Mouse (Mus musculus) G1E (cell line): ENCODE data around the gene Map2k5. TPM values are rescaled to one million over a fixed set of nuclear protein-coding genes. Genes with fewer than 3 reads are reported as not detected.

Experiments
- ATAC-seq: 2 replicates; pipeline ENCODE4 v1.8.0; 2016; ENCODE audit warnings: mild to moderate bottlenecking; ENCODE audit not compliant: insufficient number of reproducible peaks, poor library complexity, low FRiP score, severe bottlenecking; ENCODE audit errors: extremely low read depth
- DNase-seq: peaks from one replicate; pipeline ENCODE4 v3.0.0; 2012; ENCODE audit warnings: low spot score
- H3K27me3 ChIP-seq: 2 replicates; pipeline ENCODE4 v1.6.1; 2012; ENCODE audit warnings: mild to moderate bottlenecking, low read length, inconsistent platforms; ENCODE audit not compliant: insufficient read depth
- H3K36me3 ChIP-seq: replicated peaks from 2 replicates; pipeline ENCODE3; 2012; ENCODE audit warnings: mild to moderate bottlenecking, inconsistent platforms
- H3K4me1 ChIP-seq: 2 replicates; pipeline ENCODE4 v1.6.1; 2012; ENCODE audit warnings: low read depth, low read length, inconsistent platforms, mixed read lengths; ENCODE audit not compliant: insufficient read depth
- H3K4me3 ChIP-seq: 2 replicates; pipeline ENCODE4 v1.5.1; 2012; ENCODE audit warnings: low read depth, mild to moderate bottlenecking, inconsistent platforms, low read length, moderate library complexity, mixed read lengths
- H3K9me3 ChIP-seq: replicated peaks from 2 replicates; pipeline ENCODE4 v1.6.1; 2012; ENCODE audit warnings: inconsistent platforms
- CTCF ChIP-seq: IDR thresholded peaks from 2 replicates; pipeline ENCODE4 v1.5.1; 2012; ENCODE audit warnings: low read depth, low read length, inconsistent platforms, mixed read lengths
- GATA1 ChIP-seq: IDR thresholded peaks from 2 replicates; pipeline ENCODE4 v1.6.1; 2012; ENCODE audit warnings: borderline replicate concordance, low read length, inconsistent platforms, mixed read lengths
- GATA2 ChIP-seq: IDR thresholded peaks from 2 replicates; pipeline ENCODE4 v1.6.1; 2012; ENCODE audit warnings: low read depth, low read length, inconsistent platforms, borderline replicate concordance
- POLR2AphosphoS5 ChIP-seq: IDR thresholded peaks from 2 replicates; pipeline ENCODE4 v1.6.1; 2012; ENCODE audit warnings: low read depth, low read length, inconsistent platforms; ENCODE audit not compliant: insufficient replicate concordance
- TAL1 ChIP-seq: conservative IDR thresholded peaks from 2 replicates; pipeline ENCODE4 v1.6.1; 2012; ENCODE audit warnings: low read depth, low read length, inconsistent platforms, mixed read lengths
- polyA plus RNA-seq: library from polyadenylated mRNA; stranded (reverse); fragments of >175 nt; gene quantifications from 2 replicates; pipeline ENCODE4 v1.2.3, GENCODE M21; 2012
- total RNA-seq, 2 experiments: library from RNA; stranded (forward) in 1 of 2; stranded (reverse) in 1 of 2; fragments of 200-1000 nt in 1 of 2; fragments of >200 nt in 1 of 2; fragmentation: Nextera tagmentation in 1 of 2; gene quantifications; 2 replicates each; pipeline ENCODE4 v1.2.3; 2014 to 2017

Map2k5 gene
- 27.5 and 32.4 TPM in 2 replicates for total RNA-seq (2014; fragmentation: Nextera tagmentation)
- 17.9 and 18.0 TPM in 2 replicates for total RNA-seq (2017)
- 31.8 and 42.9 TPM in 2 replicates for polyA plus RNA-seq

DNA sequence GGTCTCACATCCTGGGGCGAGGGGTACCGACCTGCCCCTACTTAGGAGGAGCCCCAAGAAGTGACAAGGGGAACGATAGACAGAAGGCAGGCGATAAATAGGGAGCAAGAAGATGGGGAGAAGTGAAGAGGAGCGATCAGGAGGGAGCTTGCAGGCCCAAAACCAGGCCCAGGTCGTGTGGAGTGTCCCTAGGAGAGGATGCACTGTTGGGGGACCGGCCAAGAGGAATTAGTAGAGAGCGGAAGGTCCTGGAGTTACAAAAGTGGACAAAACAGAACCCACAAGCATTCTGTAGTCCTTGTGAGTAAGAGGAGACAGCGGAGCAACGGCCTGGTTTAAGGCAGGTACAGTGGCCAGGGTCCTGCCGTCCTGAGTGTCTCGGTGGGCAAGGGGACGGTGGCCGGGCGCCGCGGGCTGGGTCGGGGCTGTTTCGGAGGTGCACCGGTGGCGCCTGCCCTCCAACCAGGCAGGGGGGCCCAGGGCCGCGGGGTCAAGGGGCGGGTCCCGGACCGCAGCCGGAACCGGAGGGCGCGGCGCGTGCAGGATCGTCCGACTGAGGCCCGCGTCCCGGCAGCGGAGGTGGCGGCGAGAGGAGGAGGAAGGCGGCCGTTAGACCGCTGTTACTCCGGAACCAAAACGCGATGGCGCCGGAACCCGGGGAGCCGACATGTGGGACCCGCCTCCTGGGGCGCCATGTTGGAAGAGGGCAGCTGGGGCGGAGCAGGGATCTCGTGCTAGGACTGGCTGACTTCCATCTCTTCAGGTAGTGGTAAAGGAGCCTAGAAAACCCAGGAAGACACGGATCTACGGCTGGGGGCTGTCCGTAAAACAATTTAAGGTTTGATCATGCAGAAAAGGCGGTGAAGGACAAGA is at the start of gene Map2k5:
Gene Map2k5 (minus strand): TSS at position 633 of the 873 bp plus-strand sequence.
- peak; percentile 85 for ATAC-seq
- Histone ChIP-seq H3K9me3 (no peaks in the 10 kb centered on the region), H3K4me1 (peaks cover 56% of the 10 kb centered on the region), H3K27me3 (no peaks in the 10 kb centered on the region), H3K36me3 (peaks cover 32% of the 10 kb centered on the region), H3K4me3 (peak within 1 kb of the TSS; percentile 82)
- peak; percentile 75 for DNase-seq
- no peak for TF ChIP-seq CTCF
- no peak for TF ChIP-seq GATA1
- no peak for TF ChIP-seq POLR2AphosphoS5
- no peak for TF ChIP-seq TAL1
- TF ChIP-seq GATA2 = no peak

DNA sequence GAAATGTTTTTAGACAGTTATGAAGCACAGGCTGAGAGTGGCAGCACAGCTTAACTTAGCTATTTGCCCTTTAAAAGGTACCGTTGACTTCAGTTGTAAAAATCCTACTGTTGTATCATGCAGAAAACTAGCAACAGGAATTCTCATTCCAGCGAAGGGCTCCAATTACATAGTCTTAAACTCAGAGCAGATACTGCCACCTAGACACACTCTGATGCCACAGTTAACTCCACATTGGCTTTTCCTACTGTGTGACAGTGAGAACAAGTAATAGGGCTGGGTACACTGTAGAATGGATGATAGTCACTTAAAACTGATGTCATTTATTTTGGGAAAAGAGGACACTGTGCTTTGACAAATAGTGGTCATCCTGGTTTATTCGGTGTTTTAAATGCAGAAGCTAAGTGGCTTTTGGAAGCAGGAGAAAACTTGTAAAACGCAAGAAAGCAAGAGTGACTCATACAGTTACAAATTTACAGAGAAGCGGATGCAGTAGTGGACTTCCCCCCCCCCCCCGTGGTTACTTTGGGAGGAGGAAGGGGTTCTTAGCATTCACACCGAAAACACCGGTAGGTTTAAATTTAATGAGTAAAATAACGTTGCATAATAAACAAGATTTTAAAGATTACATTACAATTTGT is 43.5 kb upstream of the Map2k5 start:
- Histone ChIP-seq H3K4me1 (no peaks in the 10 kb centered on the region), H3K4me3 (no peak overlapping the region), H3K27me3 (peaks cover 4% of the 10 kb centered on the region; the same call in 1 of the 2 replicates), H3K36me3 (no peaks in the 10 kb centered on the region), H3K9me3 (no peaks in the 10 kb centered on the region)
- DNase-seq = no peak
- TF ChIP-seq GATA1 (no peak), GATA2 (no peak), CTCF (no peak), POLR2AphosphoS5 (no peak), TAL1 (no peak)
- no peak for ATAC-seq

DNA sequence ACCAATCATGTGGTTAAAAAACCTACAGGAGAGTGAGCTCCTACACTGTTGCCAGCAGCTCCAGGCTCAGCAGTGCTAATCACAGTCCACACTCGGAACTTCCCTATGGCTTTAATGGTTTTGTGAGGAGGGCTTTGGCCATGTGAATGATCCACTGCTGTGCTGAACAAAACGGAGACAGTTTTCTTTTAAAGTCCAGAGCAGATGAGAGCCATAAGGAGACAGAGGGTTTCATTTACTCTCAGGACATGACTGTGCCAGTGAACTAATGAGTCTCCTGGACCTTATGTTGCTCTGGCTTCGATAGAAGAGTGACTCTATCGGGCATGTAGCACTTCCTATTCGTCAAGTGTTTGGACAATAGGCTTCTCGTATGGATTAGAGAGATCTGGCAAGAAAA is 42.7 kb upstream of the Map2k5 start:
- peaks cover 4% of the 10 kb centered on the region; the same call in 1 of the 2 replicates for H3K27me3 ChIP-seq
- ATAC-seq (no peak), DNase-seq (no peak)
- H3K36me3 ChIP-seq = no peaks in the 10 kb centered on the region
- no peak for TF ChIP-seq GATA2
- no peak for TF ChIP-seq CTCF
- TF ChIP-seq TAL1 = no peak
- no peak for TF ChIP-seq GATA1
- no peak overlapping the region for H3K4me3 ChIP-seq
- no peaks in the 10 kb centered on the region for H3K4me1 ChIP-seq
- no peaks in the 10 kb centered on the region for H3K9me3 ChIP-seq

DNA sequence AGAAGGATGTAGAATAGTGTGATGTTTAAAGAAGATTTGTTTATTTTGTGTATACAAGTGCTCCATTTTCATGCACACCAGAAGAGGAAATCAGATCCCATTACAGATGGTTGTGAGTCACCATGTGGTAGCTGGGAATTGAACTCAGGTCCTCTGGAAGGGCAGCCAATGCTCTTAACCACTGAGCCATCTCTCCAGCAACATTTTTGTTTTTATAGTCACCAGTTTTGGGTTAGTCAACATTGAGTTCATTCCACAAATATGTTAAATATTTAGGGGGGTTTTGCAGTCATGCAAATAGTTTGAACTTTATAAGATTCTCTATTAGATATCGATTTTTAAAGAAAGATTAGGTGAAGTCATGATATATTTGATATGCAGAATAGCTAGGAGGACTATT is 22.5 kb upstream of the Map2k5 start:
- no peak overlapping the region for H3K4me3 ChIP-seq
- H3K36me3 ChIP-seq = peaks cover 3% of the 10 kb centered on the region
- no peaks in the 10 kb centered on the region for H3K9me3 ChIP-seq
- no peak for DNase-seq
- H3K4me1 ChIP-seq = peaks cover 28% of the 10 kb centered on the region
- H3K27me3 ChIP-seq = no peaks in the 10 kb centered on the region
- no peak for TF ChIP-seq CTCF
- TF ChIP-seq POLR2AphosphoS5 = no peak
- TF ChIP-seq TAL1 = no peak
- no peak for TF ChIP-seq GATA1
- no peak for TF ChIP-seq GATA2
- ATAC-seq = no peak

DNA sequence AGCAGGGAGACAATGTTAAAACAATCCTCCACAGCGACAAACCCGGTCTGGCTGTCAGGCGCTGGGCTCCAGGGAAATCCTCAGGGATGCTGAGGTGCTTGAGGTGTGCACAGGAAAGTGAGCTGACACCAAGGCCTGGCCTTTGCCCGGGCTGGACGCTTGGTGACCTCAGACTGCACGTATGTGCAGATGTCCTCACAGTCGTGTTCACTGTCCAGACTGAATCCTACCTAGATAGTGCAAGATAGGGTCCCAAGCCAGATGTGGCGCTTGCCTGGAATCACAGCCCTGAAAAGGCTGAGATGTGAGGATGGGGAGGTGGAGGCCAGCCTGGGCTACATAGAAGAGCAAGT is 21.7 kb upstream of the Map2k5 start:
- no peaks in the 10 kb centered on the region for H3K9me3 ChIP-seq
- 0 out of 2 replicates have a peak, but pooled peaks have one; percentile 12 for ATAC-seq
- H3K36me3 ChIP-seq = peaks cover 3% of the 10 kb centered on the region
- H3K27me3 ChIP-seq = no peaks in the 10 kb centered on the region
- no peak for TF ChIP-seq CTCF
- no peak for TF ChIP-seq TAL1
- TF ChIP-seq GATA1 = no peak
- TF ChIP-seq GATA2 = no peak
- TF ChIP-seq POLR2AphosphoS5 = no peak
- no peak for DNase-seq
- H3K4me1 ChIP-seq = peaks cover 28% of the 10 kb centered on the region
- peak overlapping the region; percentile 99 for H3K4me3 ChIP-seq

DNA sequence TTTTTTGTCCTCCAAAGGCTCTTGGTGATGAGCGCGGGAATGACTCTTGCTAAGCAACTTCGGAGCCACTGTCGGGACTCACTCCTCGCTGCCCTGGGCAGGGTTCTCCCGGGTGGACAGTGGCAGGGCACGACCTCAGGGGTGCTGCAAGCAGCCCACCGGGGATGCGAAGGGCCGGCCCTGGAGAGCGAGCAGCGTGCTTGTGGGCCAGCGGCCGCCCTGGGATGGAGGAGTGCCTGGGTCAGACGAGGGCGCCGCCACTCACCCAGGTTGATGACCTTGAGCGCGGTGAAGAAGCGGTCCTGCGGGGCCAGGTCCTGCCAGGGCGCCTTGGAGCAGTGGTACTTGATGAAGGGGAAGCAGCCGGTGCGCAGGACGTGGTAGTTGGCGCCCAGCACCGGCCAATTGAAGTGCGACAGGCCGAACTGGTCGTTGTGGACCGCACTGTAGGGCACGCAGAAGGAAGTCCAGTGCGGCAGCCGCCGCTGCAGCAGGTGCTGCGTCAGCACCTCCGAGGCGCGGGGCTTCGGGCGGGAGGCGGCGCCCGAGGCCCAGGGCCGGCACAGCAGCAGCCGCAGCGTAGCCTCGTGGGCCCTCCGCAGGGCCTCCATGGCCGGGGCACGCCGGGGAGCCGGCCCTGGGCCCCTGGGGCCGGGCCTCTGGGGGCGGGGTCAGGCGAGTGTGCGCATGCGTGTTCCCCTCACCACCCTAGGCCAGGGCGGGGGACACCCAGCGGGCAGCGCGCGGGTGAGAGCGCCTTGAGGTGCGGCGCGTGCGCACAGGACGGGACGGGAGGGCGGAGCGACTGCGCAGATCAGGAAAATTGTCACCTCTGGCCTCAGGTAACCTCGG is 21.1 kb upstream of the Map2k5 start, which contains the start of gene 2300009A05Rik:
Gene 2300009A05Rik (minus strand): TSS at position 636 of the 852 bp plus-strand sequence.
- TF ChIP-seq CTCF = no peak
- peaks cover 28% of the 10 kb centered on the region for H3K4me1 ChIP-seq
- no peaks in the 10 kb centered on the region for H3K27me3 ChIP-seq

More for the DNA sequence above, 21.1 kb upstream of the Map2k5 start, which contains the start of gene 2300009A05Rik:
- Histone ChIP-seq H3K9me3 (no peaks in the 10 kb centered on the region), H3K4me3 (peak within 1 kb of the TSS; percentile 99), H3K36me3 (peaks cover 3% of the 10 kb centered on the region)
- peak; percentile 80 for ATAC-seq
- DNase-seq = peak; percentile 98
